Mouse (Mus musculus) spleen, adult 2 months (tissue): ENCODE data around the gene Capn7. TPM values are rescaled to one million over a fixed set of nuclear protein-coding genes. Genes with fewer than 3 reads are reported as not detected.

ENCODE experiments used
- DNase-seq, 2 experiments: peaks; one replicate each; pipeline versions ENCODE4 v3.0.0 to v3.0.0-alpha.2; 2012 to 2021; ENCODE audit warnings: low spot score in 2 of 2, low read depth in 1 of 2
- H3K27ac ChIP-seq: fragments of 200-500 bp; 2 replicates; pipeline ENCODE4 v1.5.1; 2012; ENCODE audit warnings: low read length, inconsistent platforms; ENCODE audit not compliant: insufficient read depth
- H3K27me3 ChIP-seq: fragments of 200-500 bp; 2 replicates; pipeline ENCODE4 v1.6.1; 2012; ENCODE audit warnings: mild to moderate bottlenecking, moderate library complexity, low read length, inconsistent platforms; ENCODE audit not compliant: control insufficient read depth, insufficient read depth
- H3K36me3 ChIP-seq: fragments of 200-500 bp; 2 replicates; pipeline ENCODE4 v1.6.1; 2012; ENCODE audit warnings: mild to moderate bottlenecking, low read length, inconsistent platforms; ENCODE audit not compliant: control insufficient read depth, insufficient read depth
- H3K4me1 ChIP-seq: fragments of 200-500 bp; 2 replicates; pipeline ENCODE4 v1.6.1; 2011; ENCODE audit warnings: inconsistent platforms; ENCODE audit not compliant: control insufficient read depth, insufficient read depth, insufficient read length
- H3K4me3 ChIP-seq: fragments of 200-500 bp; 2 replicates; pipeline ENCODE4 v1.5.1; 2011; ENCODE audit warnings: mild to moderate bottlenecking, inconsistent platforms; ENCODE audit not compliant: insufficient read depth, insufficient read length; ENCODE audit errors: extremely low read depth
- CTCF ChIP-seq: fragments of 200-500 bp; IDR thresholded peaks from 2 replicates; pipeline ENCODE4 v1.5.1; 2011; ENCODE audit warnings: mild to moderate bottlenecking, inconsistent platforms; ENCODE audit not compliant: insufficient read depth, insufficient read length, insufficient replicate concordance; ENCODE audit errors: extremely low read depth
- POLR2A ChIP-seq: fragments of 200-500 bp; IDR thresholded peaks from 2 replicates; pipeline ENCODE4 v1.6.1; 2011; ENCODE audit warnings: low read depth, low read length, inconsistent platforms
- WGBS: fragments of 180-500 bp; shearing (Covaris S2); methylation state at CpG from one replicate; pipeline ENCODE4 v1.1.7; 2018; 5-methylcytosine and 5-hydroxymethylcytosine counted together
- polyA plus RNA-seq: library from polyadenylated mRNA; depleted of rRNA; stranded (reverse); fragments of >200 nt; gene quantifications from 2 replicates; pipeline ENCODE4 v1.2.3, GENCODE M21; 2012

The Capn7 gene
- polyA plus RNA-seq, 1 experiment, result 7.8 TPM

DNA sequence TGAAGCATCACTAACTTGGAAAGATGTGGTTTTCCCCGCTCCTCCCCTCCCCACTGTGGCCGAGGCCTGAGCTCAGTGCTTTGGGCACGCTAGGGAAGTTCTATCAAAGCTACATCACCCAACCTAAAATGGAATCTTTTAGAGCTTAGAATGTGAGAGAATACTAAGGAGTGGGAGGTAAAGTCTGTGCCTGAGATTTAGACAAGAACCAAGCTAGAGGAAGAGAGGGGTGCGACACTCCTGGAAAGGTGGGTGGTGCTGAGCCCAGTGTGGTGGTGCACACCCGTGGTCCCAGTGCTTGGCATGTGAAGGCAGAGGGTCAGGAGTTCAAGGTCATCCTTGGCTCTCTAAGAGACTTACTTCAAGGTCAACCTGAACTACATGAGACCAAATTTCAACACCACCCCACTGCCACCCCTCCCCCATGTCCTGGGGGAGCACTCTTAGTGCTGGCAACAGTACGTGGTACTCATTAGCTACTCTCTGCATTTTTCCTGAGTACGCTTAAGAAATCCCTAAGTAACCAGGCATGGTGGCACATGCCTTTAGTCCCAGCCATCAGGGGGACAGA lies 59.3 kb downstream of the Capn7 start:
- TF ChIP-seq CTCF, result no peak
- no peak for TF ChIP-seq POLR2A
- no peak for DNase-seq
- peaks cover 13% of the 10 kb centered on the region; the same call in 1 of the 2 replicates for H3K4me1 ChIP-seq
- H3K36me3 ChIP-seq, result peaks cover 14% of the 10 kb centered on the region
- no peak overlapping the region for H3K4me3 ChIP-seq
- H3K27ac ChIP-seq, result no peak overlapping the region
- H3K27me3 ChIP-seq, result no peaks in the 10 kb centered on the region
- WGBS, result 89% methylated on average over 7 of the region's 7 CpGs

DNA sequence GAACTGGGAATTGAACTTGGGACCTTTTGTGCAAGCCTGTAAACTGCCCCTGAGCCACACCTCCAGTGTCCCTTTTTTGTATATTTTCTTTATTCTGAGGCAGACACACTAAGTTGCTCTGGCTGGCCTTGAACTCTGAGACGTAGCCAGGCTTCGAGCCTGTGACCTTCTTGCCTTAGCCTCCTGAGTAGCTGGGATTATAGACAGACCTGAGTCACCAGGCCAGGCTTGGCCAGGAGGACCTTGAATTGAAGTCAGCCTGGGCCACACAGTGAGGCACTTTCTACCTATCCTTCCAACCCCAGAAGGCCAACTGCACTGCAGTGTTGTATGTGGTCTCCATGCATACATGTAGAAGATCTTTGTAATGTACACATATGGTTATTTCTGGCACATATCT lies 60.0 kb downstream of the Capn7 start:
- H3K4me1 ChIP-seq, result peaks cover 20% of the 10 kb centered on the region; the same call in 1 of the 2 replicates
- no peak overlapping the region for H3K4me3 ChIP-seq
- no peak for DNase-seq
- TF ChIP-seq CTCF (no peak), POLR2A (no peak)
- no peaks in the 10 kb centered on the region for H3K27me3 ChIP-seq
- WGBS, result 96% methylated on average over 2 of the region's 2 CpGs
- peaks cover 17% of the 10 kb centered on the region for H3K36me3 ChIP-seq
- H3K27ac ChIP-seq, result no peak overlapping the region

DNA sequence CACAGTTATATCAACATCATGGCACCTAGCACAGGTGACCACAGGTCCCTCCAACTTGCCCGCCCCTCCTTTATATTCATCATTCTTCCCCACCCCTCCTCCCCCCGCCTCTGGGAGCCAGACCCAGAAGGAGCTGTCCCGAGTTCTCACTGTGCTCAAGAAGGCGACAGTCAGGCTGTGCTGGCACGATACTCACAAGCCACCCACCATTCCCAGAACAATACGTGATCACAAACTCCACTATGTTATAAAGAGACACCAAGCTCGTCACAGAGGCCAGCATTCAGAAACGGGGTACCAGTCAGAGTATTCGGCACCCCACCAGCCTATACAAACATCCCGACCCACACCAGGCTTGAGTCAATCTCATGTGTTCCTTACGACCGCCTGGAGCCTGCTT lies 60.9 kb downstream of the Capn7 start:
- Histone ChIP-seq H3K4me1 (peaks cover 29% of the 10 kb centered on the region; the same call in 1 of the 2 replicates), H3K27ac (no peak overlapping the region; the same call in 1 of the 2 replicates), H3K27me3 (no peaks in the 10 kb centered on the region), H3K4me3 (no peak overlapping the region), H3K36me3 (peaks cover 17% of the 10 kb centered on the region)
- TF ChIP-seq POLR2A (no peak), CTCF (no peak)
- WGBS, result 86% methylated on average over 12 of the region's 12 CpGs
- no peak for DNase-seq

DNA sequence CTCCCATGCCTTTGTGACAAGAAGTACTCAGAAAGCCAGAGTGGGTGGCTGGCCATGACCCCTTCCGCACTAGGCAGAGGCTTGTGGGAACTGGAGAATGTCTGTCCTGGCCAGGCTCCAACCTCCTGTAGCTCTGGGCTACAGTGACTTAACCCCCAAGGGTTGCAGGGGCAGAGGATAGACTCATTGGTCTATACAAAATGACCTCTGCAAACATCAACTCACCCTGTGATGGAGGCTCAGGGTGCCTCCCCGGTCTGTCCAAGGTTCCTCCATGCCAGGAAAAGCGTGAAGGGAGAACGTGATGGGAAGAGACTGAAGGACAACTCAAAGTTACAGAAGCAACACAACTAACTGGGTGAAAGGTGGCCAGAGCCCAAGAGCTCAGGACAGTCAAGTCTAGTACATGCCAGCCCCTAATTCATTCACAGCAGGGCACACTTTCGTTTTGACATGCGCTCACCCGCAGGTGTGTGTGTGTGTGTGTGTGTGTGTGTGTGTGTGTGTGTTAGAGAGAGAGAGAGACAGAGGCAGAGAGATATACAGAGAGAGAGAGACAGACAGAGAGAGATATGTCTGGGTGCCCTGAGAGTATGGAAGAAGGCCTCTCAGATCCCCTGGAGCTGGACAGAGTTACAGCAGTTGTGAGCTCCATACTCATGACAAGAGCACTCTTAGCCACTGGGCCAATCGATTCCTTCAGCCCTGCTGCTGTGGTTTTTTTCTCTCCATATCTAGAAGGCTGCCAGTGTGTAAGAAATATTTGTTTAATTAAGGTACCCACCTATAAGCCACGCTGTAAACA lies 61.6 kb downstream of the Capn7 start:
- peak overlapping the region; percentile 32 for H3K27ac ChIP-seq
- WGBS, result 80% methylated on average over 9 of the region's 9 CpGs
- peaks cover 18% of the 10 kb centered on the region for H3K36me3 ChIP-seq
- no peak for TF ChIP-seq CTCF
- no peak for TF ChIP-seq POLR2A
- no peaks in the 10 kb centered on the region for H3K27me3 ChIP-seq
- DNase-seq, result no peak
- no peak overlapping the region for H3K4me3 ChIP-seq
- H3K4me1 ChIP-seq, result peaks cover 31% of the 10 kb centered on the region; the same call in 1 of the 2 replicates

DNA sequence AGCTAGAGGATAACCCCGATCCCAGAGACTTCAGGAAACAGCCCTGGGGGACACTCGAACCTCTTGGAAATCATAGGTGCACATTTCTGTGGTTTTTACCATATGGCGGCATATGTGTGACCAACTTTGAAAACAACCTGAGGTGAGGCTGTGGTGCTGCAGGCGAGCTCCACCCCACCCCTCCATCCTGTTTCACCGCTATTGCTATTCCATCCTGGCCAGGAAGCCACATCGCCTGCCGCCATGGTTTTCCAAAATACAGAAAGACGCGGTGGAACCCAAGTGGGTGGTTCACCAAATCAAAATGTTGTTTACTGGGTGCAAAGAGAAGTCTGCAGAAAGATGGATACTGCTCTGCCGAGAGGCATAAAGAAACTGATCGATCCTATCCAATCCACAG lies 62.4 kb downstream of the Capn7 start:
- no peak overlapping the region for H3K4me3 ChIP-seq
- TF ChIP-seq POLR2A, result no peak
- TF ChIP-seq CTCF, result no peak
- no peak for DNase-seq
- peaks cover 28% of the 10 kb centered on the region; the same call in 1 of the 2 replicates for H3K4me1 ChIP-seq
- H3K27ac ChIP-seq, result peak overlapping the region; percentile 63
- WGBS, result 82% methylated on average over 11 of the region's 11 CpGs
- peaks cover 17% of the 10 kb centered on the region for H3K36me3 ChIP-seq
- no peaks in the 10 kb centered on the region for H3K27me3 ChIP-seq

DNA sequence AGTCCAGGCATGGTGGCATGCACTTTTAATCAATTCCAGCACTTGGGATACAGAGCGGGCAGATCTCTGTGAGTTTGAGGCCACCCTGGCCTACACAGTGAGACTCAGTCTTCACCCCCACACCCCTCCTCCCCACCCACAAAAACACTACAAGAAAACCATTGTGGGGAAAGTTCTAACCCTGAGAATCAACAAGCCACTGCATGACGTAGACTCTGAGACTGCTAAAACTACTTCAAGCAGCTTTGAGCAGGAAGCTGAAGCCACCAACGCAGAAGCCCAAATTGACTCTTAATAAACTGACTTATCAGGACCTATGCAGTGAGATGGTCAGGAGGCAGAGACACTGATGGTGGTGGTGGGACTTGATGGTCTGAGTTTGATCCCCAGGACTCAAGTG lies 62.8 kb downstream of the Capn7 start:
- WGBS, result 66% methylated on average over 3 of the region's 3 CpGs
- Histone ChIP-seq H3K36me3 (peaks cover 17% of the 10 kb centered on the region), H3K4me3 (no peak overlapping the region), H3K4me1 (peaks cover 28% of the 10 kb centered on the region; the same call in 1 of the 2 replicates), H3K27ac (peak overlapping the region; percentile 75), H3K27me3 (no peaks in the 10 kb centered on the region)
- peak in 1 of 2 experiments; percentile 67 for DNase-seq
- TF ChIP-seq CTCF (no peak), POLR2A (no peak)

DNA sequence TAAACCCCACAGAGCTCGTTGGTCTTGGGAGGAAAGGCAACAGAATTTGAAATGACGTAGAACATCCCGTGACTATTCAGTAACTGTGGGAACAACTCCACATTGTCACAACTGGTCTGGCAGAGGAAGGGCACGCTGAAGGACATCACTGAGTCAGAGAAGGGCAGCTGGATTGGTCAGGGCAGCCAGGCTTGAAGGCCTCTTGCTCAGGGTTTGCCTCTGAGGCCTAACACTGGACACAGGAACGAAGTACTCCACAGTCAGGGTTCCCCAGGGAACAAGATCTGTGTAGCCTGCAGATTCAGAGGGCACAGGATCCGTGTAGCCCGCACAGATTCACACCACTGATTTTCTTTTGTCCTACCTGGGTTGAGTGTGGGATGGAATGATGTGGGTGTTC lies 63.8 kb downstream of the Capn7 start:
- Histone ChIP-seq H3K27ac (peak overlapping the region; percentile 75), H3K36me3 (peaks cover 20% of the 10 kb centered on the region), H3K4me3 (no peak overlapping the region), H3K4me1 (peaks cover 28% of the 10 kb centered on the region; the same call in 1 of the 2 replicates), H3K27me3 (no peaks in the 10 kb centered on the region)
- no peak for TF ChIP-seq CTCF
- no peak for TF ChIP-seq POLR2A
- 85% methylated on average over 7 of the region's 7 CpGs for WGBS
- no peak for DNase-seq
